In genomic region chr1:180812463-180813408, GRCm38 (mm10) we compare ENCODE assay signal across 8 mouse cellular contexts. TPM values are rescaled to one million over a fixed set of nuclear protein-coding genes. Genes with fewer than 3 reads are reported as not detected.
DNase-seq lines count a peak whose midpoint lies in the region; ATAC-seq and TF ChIP-seq lines count a peak whose summit lies in the region.

No protein-coding gene starts in this region.

- H3K9ac ChIP-seq in hindbrain, embryonic 15.5 days = peak overlapping the region; percentile 90

- peak overlapping the region; percentile 96 for H3K4me3 ChIP-seq in hindbrain, embryonic 15.5 days

- H3K4me1 ChIP-seq in hindbrain, embryonic 15.5 days (replicated peaks) = peaks cover 49% of the 10 kb centered on the region

- H3K36me3 ChIP-seq in hindbrain, embryonic 15.5 days = peaks cover 13% of the 10 kb centered on the region

- no peaks in the 10 kb centered on the region for H3K9me3 ChIP-seq in hindbrain, embryonic 15.5 days

- CTCF ChIA-PET in Patski (lab: Charles Lee) = interaction anchor here (0.7 to 2.2 kb wide), 3 partner anchors 11 to 105 kb away, joined by 3 to 14 read pairs (median 9); no protein-coding TSS in a partner anchor

- POLR2A ChIA-PET in Patski (lab: Charles Lee) = interaction anchor here (0.7 to 4.0 kb wide), 5 partner anchors 29 to 170 kb away, joined by 4 to 20 read pairs (median 4); partner anchors contain the start of gene Sde2

- no peak for TF ChIP-seq CTCF in Patski (IDR thresholded peaks at IDR 0.05)

- under 1% methylated on average over 71 of the region's 71 CpGs for WGBS in hindbrain, embryonic 15.5 days

- no peaks in the 10 kb centered on the region for H3K27me3 ChIP-seq in Patski
- no peaks in the 10 kb centered on the region for H3K27me3 ChIP-seq in hindbrain, embryonic 15.5 days

- ATAC-seq in Patski = peak; percentile 28
- ATAC-seq in hindbrain, embryonic 15.5 days (ENCODE audit: low FRiP score, low read depth) = no peak; the same call in 1 of the 2 replicates

- in situ Hi-C loops in Patski (cut with MboI; ENCODE audit: low pct_unique_long_range_greater_than_20kb) = no loop called here

- H3K4me2 ChIP-seq in hindbrain, embryonic 15.5 days = peak overlapping the region; percentile 57

- H3K27ac ChIP-seq in hindbrain, embryonic 15.5 days (replicated peaks) = peak overlapping the region; percentile 100

- DNase-seq in Patski (ENCODE audit: low read depth, low spot score) = no peak
- peak; percentile 71 to 75 for DNase-seq in cerebellum, postnatal 25 days
- peak; percentile 37 for DNase-seq in gastrocnemius, adult 18-20 months (ENCODE audit: low spot score)
- peak; percentile 28 for DNase-seq in left cerebral cortex, adult 11 months (ENCODE audit: low spot score)
- DNase-seq in lung, postnatal 14 days = peak; percentile 56
- DNase-seq in ovary, postnatal 36 days (ENCODE audit: low spot score) = peak; percentile 66
- DNase-seq in thymus, postnatal 36 days = peak; percentile 56 to 63

RNA-seq across cellular contexts. Expression of gene H3f3a, which starts 1.0 kb away (rescaled TPM):
- 683 TPM for polyA plus RNA-seq in Patski (2021)
- 100 to 1,000 TPM; 285 to 302 TPM for total RNA-seq in gastrocnemius, adult 18-20 months (2021)
- polyA plus RNA-seq in hindbrain, embryonic 15.5 days (2015; fragmentation: Nextera tagmentation; extraction: Ambion mirVana) = 2,665 and 2,688 TPM in 2 replicates

RNA-seq across cellular contexts. Expression of gene Sde2, which starts 38.2 kb away (rescaled TPM):
- 29.0 TPM for polyA plus RNA-seq in Patski (2021)
- total RNA-seq in gastrocnemius, adult 18-20 months (2021) = 1 to 10 TPM; 7.1 to 9.6 TPM
- 26.6 and 29.3 TPM in 2 replicates for polyA plus RNA-seq in hindbrain, embryonic 15.5 days (2015; fragmentation: Nextera tagmentation; extraction: Ambion mirVana)
